Mouse (Mus musculus): ENCODE measurements at regions not wholly inside any gene's neighbourhood (a gene's known extent, or its start where the extent isn't known, plus 50 kb on each side); places are given as distances from the start of the nearest gene placed in this dataset.

DNA sequence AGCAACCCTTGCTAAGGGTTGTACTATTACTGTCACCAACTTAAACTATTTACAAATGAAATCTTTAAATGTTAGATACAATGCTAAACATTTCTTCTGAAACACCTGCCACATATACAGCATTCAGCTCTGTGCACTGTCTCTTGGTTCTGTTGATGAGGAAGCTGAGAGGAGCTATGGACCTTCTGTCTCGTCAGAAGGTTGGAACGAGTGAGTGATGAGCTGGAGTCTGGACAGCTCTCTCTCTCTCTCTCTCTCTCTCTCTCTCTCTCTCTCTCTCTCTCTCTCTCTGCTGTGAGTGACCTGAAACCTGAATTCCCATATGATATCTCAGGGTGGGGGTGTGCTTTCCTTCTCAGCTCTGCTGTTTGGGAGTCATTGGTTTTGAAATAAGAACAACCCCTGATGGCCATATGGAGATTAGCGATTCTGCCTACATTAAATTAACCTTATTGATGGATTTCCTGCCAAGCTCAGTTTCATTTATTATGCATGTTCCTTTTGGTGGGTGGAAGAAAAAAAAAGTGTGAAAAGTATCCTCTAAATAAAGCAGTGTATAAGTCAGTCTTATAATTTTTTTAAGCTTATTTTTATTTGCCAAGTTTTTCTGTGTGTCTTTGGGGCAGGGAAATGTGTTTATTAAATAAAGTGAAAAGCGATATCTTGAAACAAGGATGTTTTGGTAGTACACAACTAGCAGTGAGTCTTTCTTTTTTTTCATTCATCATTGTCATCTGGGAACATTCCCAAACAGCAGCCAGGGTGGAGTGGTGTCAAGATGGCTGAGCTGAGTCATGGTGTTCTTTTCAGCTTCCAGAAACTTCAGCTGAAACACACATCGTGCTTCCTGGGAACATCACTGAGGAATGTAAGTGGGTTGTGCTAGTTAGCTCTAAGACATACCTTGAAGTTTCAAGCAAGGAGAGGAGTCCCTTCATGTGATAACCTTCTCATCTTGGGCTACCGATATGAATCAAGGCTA is 150.5 kb upstream of the Pfn2 start:
- TF ChIP-seq POLR2A (IDR thresholded peaks at IDR 0.05; ENCODE audit: control insufficient read depth in 1 of 2, insufficient read depth in 1 of 2, low read depth in 1 of 2, low read length in 2 of 2, poor library complexity in 1 of 2) (no peak), CTCF (IDR thresholded peaks at IDR 0.05 in 2 of 3, conservative IDR thresholded peaks at IDR 0.05 in 1 of 3; ENCODE audit: control insufficient read depth in 1 of 3, insufficient read depth in 1 of 3, low read depth in 2 of 3, low read length in 3 of 3, poor library complexity in 1 of 3, severe bottlenecking in 1 of 3) (no peak), USF1 (IDR thresholded peaks at IDR 0.05; ENCODE audit: low read depth, low read length) (no peak), GATA1 (IDR thresholded peaks at IDR 0.05; ENCODE audit: low read depth, low read length) (no peak), POLR2AphosphoS2 (IDR thresholded peaks at IDR 0.05; ENCODE audit: low read length) (no peak), ELF1 (IDR thresholded peaks at IDR 0.05; ENCODE audit: low read depth, low read length) (no peak), EP300 (IDR thresholded peaks at IDR 0.05; ENCODE audit: low read depth in 1 of 2, low read length in 2 of 2) (no peak), ZKSCAN1 (IDR thresholded peaks at IDR 0.05; ENCODE audit: low read depth, low read length) (no peak), SMC3 (IDR thresholded peaks at IDR 0.05; ENCODE audit: low read depth, low read length) (no peak), CHD2 (IDR thresholded peaks at IDR 0.05; ENCODE audit: low read length) (no peak), HCFC1 (IDR thresholded peaks at IDR 0.05; ENCODE audit: low read depth, low read length) (no peak), TAL1 (IDR thresholded peaks at IDR 0.05; ENCODE audit: low read length) (no peak)

All from MEL (cell line).